Mouse (Mus musculus) ES-Bruce4 (cell line): ENCODE measurements around the gene Bub1.

Source experiments
- CTCF ChIP-seq: IDR thresholded peaks from one replicate; pipeline ENCODE4 v1.8.1; 2011; ENCODE audit warnings: low read depth, low read length
- POLR2A ChIP-seq: IDR thresholded peaks from one replicate; pipeline ENCODE4 v1.8.1; 2011; ENCODE audit warnings: low read length; ENCODE audit not compliant: insufficient read depth

- TF ChIP-seq CTCF (no peak), POLR2A (no peak)
These were observed 79.6 kb downstream of the Bub1 start for GRCm38 (mm10) chr2:127751849-127752610.
